Mouse (Mus musculus): ENCODE results near the gene Klhl1.
"Not testable (repeated sequence)": the region's sequence is repeated elsewhere in the genome, so short reads cannot be mapped to it uniquely, and the experiment has no call there.

Klhl1 gene

DNA sequence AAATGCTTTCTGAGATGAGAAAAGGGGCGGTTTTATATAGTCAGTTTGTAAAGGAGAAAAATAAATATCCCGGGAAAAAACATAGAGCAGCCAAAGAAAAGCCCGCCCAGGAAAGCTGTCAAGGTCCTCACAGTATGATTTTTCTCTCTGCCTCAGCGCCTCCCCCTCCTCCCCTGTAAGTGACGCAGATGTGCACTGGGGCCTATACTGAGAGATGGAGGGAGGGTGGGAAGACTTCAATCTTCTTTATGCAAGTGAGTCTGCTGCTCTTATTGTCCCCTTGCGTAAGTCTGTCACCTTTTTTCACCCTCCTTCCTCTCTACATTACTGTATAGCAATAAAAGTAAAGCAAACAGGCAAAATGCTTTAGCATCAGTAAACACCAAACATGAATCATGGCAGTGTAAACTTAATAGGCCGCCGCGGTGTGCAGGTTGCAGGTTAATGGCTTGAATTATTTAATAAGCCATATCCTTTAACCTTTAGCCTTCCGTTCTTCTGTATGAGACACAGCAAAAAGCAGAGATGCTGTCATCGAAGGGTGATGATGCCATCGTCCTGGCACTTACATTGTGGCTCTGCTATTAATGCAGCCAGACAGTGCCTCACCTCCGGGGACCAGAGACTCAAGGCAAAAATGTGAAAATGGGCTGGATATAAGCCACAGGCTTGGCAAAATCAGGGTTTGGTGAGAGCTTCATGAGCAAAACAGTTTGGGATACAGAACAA is at the start of gene Klhl1:
Klhl1 (minus strand) TSS at position 149 of the 729 bp plus-strand sequence.
- DNase-seq (ENCODE audit: low spot score in 2 of 2) = no peak

DNA sequence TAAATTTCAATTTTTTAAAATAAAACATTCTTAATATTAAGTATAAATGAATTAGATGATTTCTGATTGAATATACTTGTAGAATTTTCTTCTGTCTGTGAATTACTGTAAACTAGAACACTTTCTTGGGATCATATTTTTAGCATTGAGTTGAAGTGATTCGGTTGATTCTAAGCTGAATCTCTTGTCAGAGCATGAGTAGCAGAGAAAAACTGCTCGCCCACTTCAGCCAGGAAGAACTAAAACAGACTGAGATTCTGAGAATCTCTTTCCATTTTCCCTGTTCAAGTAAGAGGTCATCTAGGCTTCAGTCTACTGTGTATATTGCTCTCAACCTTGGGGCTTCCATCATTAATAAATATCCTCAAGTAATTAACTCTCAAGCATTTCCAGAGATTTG is 34.8 kb upstream of the Klhl1 start:
- no peak for DNase-seq (ENCODE audit: low spot score in 2 of 2)

DNA sequence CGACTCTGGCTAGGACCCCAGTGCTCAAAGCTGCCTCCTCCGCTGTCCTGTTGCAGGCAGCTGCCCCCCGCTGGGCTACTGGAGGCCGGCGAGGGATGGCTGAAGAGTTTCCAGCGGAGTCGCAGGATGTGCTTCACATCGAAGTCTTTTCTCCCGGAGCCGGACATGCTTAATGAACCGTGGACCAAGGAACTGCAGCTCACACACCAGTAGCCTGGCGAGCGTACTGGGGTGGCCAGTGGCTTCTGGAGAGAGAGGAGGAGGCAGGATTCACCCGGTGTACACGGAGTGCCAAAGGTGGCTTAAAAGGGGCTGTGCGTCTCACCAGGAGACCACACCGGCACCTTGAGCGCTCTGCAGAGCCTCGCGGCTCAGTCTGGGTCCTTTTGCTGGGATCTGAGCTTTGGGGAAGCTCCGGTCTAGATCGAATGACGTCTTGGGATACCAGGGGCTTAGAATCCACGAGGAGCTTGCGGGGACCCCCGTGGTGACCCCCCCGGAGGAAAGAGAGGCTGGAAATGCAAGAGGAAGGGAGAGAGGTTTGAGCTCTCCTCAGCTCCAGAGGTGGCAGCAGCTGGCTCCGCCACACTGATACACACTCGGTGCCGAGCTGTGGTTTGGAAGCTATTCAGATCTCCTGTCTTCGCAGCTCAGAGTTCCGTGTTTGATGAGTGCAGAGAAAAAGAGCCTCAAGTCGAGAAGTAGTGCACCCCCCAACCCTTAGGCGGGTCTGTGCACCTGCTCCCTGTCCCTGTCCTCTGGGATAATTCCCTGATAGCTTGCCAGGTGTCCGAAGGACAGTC is 550 bp downstream of the Klhl1 start:
- DNase-seq (ENCODE audit: low spot score in 2 of 2) = no peak

DNA sequence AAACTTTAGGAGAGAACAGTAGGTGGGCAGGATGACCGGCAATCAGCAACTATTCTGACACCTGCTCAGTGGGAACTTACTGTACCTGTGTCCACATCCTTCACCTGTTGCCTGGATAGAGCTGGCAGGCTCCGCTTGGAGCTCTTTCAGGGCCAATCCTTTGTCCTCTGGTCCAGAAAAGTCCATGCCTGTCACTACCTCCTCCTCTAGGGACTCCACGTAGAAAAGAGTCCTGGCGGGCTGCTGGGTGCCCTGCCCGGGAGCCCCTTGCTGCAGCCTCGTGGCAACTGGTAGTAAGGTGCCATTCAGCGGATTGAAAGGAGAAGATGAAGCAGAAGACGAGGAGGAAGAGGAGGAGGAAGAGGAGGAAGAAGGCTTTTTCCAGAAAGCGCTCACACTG is 1.2 kb downstream of the Klhl1 start:
- DNase-seq (ENCODE audit: low spot score in 2 of 2) = no peak

DNA sequence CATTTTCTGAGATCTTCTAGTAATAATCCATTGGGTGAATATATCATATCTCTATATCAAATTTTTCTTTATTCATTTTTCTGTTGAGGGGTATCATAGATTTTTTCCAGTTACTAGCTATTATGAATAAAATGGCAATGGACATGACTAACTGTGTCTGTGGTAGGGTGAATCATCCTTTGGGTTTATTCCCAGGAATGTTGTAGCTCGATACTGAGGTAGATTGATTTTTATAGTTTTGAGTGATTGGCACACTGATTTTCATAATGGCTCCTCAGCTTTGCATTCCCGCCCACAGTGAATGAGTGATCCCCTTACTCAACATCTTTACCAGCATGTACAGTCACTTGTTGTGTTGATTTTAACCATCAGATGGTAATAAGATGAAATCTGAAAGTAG is 19.0 kb downstream of the Klhl1 start:
- no peak for DNase-seq (ENCODE audit: low spot score in 2 of 2)

DNA sequence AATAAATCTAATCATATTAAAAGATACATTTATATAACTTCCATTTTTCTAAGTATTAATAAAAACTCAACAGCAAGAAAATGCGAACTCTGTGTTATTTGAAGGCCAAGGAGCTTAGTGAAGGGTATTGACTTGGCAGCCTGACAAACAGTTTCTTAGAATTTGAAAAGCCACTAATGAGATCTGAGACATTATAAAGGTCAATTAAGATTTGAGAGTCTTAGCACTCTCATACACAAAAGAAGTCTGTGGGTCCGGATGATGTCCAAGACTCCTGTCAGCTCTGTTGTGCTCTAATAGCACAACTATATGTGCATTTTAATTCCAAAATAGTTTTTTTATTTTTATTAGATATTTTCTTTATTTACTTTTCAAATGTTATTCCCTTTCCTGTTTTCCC is 47.1 kb downstream of the Klhl1 start:
- DNase-seq (ENCODE audit: low spot score in 2 of 2) = no peak

DNA sequence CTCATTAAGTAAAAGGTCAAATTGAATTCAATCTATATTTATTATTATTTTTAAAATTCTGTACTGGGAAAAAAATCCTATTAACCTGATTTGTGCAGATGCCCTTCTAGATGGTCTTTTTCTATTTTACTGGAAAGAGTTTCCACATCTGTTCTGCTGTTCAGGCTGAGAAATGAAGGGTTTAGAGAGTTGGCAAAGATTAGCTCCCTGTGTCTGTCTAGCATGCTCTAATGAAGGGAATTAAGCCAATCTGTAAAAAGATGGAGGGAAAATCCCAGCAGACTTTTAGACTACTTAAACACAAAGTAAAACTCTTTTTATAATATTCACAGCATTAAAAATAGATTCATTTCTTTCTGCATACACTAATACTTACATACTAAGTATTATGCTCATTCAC is 47.6 kb downstream of the Klhl1 start:
- DNase-seq (ENCODE audit: low spot score in 2 of 2) = no peak

DNA sequence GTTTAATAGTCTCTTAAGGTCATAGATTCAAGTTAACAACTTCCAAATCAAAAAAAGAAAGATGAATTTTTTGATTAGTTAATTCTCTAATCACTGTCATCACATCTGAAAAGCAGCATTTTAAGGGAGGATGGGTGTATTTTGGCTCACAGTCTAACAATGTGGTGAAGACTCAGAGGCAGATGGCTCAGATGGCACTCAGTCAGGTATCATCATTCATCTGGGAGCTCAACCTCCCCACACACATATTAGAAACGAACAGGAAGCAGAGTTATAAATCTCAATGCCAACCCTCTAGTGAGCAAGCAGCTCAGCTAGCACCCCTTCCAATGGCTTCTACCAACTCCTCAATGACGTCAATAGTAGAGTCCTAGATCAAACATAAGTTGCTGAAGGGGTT is 57.1 kb downstream of the Klhl1 start:
- DNase-seq (ENCODE audit: low spot score in 2 of 2) = no peak

DNA sequence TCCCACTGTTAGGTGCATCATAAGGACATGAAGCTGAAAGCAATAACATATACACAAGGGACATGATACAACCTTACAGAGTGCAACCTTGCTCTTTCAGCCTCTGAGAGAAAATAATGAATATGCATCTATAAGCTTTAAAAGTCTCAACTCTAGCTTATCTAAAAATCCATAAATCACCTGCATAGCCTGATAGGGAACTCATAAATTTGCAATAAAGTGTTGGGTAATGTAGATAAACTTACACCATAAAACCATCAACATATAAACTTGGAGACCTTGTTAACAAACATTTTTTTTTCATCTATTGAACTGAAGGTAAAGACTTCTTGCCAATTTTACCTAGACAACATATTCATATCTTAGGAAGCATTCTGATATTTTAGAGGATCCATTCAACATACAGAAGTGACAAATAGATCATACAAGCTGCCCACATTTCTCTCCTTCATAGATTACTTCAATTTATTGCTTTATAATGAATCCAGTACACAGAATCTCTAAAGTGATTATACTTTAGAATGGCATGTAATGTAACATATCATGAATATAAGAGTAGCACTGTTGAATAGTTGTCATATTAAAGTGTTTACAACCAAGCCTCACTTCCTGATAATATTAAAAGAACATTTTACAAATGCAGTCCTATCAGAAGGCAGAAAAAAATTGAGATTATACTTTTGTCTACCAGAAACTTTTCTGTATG is 126.7 kb downstream of the Klhl1 start:
- no peak for DNase-seq (ENCODE audit: low spot score in 2 of 2)

DNA sequence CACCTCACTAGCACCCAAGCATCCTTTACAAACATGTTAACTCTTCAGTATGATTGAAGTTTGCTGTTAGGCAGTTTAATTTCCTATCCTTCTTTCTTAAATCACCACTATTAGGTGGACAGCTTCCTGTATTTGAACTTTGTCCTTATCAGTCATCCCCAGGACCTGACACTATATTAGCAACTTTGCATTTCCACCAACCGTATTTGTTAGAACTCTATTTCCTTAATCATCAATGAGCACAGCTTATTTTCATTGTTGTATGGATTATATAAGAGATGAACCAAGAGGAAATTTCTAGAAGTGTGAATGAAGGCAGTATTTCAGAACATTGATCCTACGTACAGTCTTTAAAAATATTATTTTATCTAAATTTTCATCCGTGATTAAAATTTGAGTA is 156.2 kb downstream of the Klhl1 start:
- DNase-seq (ENCODE audit: low spot score in 2 of 2) = no peak

DNA sequence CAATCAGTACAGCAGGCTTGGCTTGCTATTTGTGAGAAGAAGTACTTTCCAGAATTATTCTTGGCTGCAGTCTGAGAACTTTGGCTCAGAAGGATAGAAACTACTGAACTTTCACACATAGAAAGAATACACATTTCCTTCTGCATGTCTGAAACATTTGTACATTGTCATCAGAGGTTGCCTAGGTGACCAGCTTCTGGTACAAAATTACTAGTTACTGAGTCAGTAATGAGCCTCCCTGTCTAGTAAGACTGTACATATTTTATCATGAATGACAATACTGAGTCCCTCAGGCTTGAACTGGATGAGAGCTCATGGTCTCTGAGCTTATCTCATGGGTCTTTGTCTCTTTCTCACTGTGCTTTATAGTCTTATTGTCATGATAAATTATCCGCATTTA is 170.7 kb downstream of the Klhl1 start:
- no peak for DNase-seq (ENCODE audit: low spot score in 2 of 2)

DNA sequence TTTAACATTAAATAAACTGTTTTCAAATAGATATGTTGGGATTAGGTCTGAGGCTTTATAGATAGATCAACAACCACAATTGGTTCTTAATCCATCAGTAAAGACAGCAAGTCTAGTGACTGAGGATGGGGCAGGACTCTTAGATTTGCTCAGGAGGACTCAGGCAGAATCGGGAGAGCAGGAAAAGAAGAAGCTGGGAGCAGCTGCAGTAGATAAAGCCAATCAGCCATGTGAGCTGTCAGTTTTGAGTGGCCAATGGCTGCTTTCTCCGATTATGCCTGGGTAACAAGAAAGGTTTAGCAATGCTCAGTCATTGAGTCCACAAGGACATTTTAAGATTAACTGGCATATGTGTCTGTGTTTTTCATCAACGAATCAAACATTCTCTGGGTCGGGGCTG is 187.8 kb downstream of the Klhl1 start:
- DNase-seq (ENCODE audit: low spot score in 2 of 2) = no peak

DNA sequence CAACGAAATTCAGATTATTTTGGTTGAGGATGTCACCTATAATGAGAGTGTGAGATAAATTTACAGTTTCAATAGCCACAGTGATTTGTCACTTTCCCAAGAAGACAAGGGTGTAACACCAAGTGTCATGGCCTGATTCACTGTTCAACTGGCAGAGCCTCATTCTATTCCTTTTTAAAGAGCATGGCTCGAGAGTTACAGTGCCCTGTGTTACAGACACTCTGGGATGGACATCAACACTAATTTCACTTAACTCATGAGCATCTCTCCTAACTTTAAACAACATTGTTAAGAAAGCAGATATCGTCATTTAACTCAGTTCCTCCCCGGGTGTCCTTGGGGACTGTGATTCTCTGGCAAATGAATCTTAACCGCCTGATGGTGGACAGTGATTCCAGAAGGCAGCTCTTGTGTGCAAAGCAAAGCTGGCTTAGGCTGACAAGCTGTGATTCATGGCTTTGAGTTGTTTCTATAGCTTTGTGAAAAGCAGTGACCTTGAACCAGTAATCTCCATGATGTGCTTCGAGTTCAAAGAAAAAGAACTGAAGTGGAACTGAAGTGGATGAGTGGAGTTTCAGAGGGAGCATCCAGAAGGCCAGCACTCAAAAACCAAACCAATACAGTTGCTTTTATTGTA is 301.0 kb downstream of the Klhl1 start:
- DNase-seq (ENCODE audit: low spot score in 2 of 2) = no peak

DNA sequence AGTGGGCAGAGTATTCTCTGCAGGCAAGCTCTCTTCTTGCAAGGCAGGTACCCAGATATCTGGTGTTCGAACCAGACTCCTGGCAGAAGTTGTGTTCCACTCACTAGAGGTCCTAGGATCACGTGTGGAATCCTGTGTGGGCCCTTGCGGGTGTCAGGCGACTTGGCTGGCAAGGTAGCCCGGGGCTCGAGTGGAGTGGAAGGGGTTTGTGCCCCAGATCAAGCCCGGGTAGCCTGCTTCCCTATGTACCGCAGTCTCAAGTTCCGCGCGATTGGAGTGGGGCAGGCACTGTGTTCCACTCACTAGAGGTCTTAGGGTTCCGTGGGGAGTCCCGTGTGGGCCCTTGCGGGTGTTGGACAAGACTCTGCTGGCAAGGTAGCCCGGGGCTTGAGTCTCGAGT is 324.1 kb downstream of the Klhl1 start:
- not testable (repeated sequence) for DNase-seq (ENCODE audit: low spot score in 2 of 2)

DNA sequence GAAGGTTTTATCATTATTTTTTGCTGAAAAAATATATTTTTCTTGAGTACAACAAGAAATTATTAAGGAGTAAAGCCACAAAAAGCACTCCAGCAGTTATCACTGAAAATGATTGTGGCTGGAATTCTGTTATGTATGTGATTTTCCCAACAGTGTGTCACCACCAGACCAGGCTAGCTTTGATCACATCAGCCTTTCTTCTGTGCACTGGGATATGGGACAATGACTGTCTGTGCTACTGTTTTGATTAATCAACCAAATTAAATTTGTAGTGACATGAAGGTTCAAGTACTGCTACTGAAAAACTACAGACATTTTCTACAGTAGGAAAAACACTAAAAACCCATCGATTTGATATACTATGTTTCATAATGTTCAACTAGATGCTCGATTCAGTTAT is 344.4 kb downstream of the Klhl1 start:
- DNase-seq (ENCODE audit: low spot score in 2 of 2) = no peak

DNA sequence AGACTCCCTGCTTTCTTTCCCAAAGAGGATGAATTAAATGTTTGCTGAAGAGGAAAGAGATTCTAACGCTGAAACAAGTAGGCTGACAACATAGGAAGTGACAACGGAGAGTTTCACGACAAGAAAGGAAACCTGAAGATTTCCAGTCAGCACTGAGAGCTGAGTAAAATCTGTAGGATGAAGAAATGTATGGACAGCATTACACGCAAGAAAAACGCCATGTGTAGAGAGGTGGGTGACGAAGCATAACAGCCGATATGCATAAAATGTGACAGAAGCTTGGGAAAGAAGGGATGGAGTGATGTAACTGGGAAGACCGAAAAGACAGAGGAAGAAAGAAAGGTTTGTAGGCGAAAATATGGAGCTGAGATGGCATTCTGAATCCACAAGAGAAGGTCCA is 375.8 kb downstream of the Klhl1 start:
- DNase-seq (ENCODE audit: low spot score in 2 of 2) = no peak

DNA sequence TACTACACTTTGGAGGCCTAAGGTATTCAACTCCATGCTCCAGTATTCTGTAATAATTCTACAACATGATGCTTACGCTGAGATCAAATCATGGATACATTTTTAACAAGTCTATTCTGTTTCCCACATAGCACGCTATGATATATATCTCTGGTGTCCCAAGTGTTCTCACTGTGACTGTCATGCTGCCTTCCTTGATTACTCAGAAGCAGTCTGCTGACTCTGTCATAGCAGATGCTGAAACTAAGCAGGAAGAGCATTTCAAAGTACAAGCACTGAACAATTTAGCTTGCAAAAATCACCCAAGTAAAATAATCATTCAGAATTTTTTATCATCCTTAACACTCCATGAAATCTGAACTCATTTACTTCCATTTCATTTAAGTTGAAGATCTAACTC is 378.7 kb downstream of the Klhl1 start:
- no peak for DNase-seq (ENCODE audit: low spot score in 2 of 2)

DNA sequence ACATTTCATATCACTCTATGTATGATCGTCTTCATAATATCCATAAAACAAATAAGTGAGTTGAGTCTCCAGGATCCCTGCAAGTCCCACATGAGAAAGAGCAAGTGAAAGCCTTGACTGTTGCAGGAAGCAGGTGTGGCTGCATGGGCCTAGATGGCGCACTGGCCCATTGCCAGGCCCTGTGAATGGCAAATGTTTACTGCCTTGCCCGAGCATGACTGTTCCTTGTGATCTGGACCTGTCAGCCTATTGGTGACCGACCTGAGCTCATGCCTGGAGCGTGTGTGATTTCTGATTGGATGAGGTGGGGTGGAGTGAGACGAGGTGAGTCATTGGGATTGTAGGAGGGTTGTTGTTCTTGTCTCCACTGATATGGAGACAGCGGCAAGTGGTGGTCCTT is 411.5 kb downstream of the Klhl1 start:
- DNase-seq (ENCODE audit: low spot score in 2 of 2) = no peak

DNA sequence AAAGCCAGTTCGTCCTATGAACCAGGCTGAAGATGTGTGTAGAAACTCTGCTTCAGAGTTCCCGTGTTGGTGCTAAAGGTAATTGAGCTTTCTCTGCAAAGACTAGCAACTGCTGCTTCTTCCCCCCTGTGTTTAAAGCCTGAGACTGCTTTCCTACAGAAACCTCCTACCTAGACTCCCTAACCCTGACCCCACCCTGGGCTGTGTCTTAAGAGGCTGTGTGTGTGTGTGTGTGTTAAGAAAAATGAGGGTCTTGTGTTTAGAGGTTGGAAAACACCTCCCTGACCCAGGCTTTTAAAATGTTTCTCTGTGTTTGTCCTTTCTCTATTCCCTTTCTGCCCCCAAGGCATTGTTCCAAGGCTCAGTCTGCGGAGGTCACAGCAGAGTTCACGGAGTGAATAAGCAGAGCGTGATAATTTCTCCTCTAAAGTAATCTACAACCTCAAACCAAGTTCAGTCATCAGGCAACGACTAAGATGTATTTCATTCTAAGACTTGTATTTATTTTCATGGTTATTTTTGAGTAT is 437.2 kb downstream of the Klhl1 start:
- no peak for DNase-seq (ENCODE audit: low spot score in 2 of 2)

DNA sequence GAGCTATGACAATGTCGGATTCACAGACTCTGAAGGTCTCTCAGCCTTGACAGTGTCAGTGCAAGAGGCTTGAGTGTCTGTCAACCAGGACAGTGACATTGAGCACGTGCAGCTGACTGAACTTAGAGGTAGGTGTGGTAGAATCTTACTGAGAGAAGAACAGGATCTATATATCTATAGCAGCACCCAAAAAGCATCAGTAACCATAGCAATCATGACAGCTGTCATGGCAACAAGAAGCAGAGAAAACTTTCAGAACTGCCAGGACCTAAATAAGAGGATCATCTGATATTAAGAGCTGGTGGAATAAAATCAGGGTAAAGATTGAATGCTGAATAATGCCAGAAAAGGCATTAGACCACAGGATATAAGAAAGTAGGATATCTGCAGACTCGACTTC is 453.0 kb downstream of the Klhl1 start:
- DNase-seq (ENCODE audit: low spot score in 2 of 2) = no peak

All from heart, adult 9 months (tissue).